Mouse (Mus musculus) embryonic fibroblast, embryonic 13.5 days (primary cell): Measurements from ENCODE around the gene Ubfd1.

Experiments used
- CTCF ChIP-seq: IDR thresholded peaks from 2 replicates; pipeline ENCODE4 v1.5.1; 2011; ENCODE audit warnings: mild to moderate bottlenecking, control low read depth, low read length, moderate library complexity, borderline replicate concordance; ENCODE audit not compliant: insufficient read depth
- POLR2A ChIP-seq: IDR thresholded peaks from 2 replicates; pipeline ENCODE4 v1.6.1; 2011; ENCODE audit warnings: low read depth, mild to moderate bottlenecking, control low read depth, low read length, moderate library complexity

DNA sequence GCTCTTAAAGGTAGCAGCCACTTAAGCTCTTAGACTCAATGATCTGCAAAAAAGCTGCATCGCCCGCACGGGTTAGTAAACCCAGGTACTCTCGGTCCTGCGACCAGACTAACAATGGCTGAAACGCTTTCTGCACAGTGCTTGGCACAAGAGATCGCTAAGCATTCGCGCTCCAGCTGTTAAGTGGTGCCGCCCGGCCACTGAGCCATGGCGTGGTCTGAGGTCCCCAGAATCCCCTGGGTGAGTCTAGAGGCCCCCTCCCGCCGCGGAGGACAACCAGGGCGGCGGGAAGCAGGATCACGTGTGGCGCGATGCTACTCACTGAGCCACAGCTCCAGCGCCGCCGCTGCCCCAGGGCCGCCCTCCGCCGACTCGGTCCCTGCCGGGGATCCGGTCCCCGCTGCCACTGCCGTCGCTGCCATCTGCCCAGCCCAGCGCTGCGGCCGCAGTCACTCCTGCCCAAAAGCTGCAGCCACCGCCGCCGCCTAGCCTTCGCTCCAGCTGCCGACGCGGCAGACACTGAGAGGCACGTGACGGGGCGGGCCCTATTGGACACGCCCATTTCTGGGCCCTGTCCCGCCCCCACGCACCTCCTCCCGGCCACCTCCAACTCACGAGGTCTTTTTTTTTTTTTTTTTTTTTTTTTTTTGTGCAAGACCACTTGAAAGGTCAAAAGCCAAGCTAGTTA, 46.2 kb upstream of the Ubfd1 start, which contains the start of gene Gga2:
- TF ChIP-seq CTCF, result no peak
- peak; percentile 98 for TF ChIP-seq POLR2A
